Mouse (Mus musculus): ENCODE measurements around the gene Gm36176.

DNA sequence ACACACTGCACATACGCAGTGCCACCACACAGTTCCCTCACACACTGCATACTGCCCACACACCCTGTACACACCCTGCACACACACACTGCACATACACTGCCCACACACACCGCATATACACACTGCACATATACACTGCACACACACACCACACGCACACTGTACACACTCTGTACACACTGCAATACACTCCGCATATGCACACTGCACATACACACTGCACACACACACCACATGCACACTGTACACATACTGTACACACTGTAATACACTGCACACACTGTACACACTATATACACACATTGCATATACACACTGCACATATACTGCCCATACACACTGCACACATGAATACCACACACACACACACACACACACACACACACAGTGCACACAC lies 28.1 kb upstream of the Gm36176 start:
- TF ChIP-seq EP300 (IDR thresholded peaks at IDR 0.05) = no peak
- no peak for TF ChIP-seq CTCF (IDR thresholded peaks at IDR 0.05)
